In genomic region chr14:14019155-14019894, GRCm38 (mm10) we compare ENCODE assay signal across 8 mouse cellular contexts. TPM values are rescaled to one million over a fixed set of nuclear protein-coding genes. Genes with fewer than 3 reads are reported as not detected.
DNase-seq lines count a peak whose midpoint lies in the region; ATAC-seq and TF ChIP-seq lines count a peak whose summit lies in the region.

No protein-coding gene starts in this region.

- no peaks in the 10 kb centered on the region for H3K9me3 ChIP-seq in kidney, embryonic 15.5 days (replicated peaks)
- H3K9me3 ChIP-seq in MEL (replicated peaks; ENCODE audit: insufficient read depth, low read length) = no peaks in the 10 kb centered on the region

- H3K27ac ChIP-seq in kidney, adult 2 months (ENCODE audit: insufficient read depth, low read depth, low read length) = no peak overlapping the region
- H3K27ac ChIP-seq in kidney, embryonic 15.5 days = no peak overlapping the region
- H3K27ac ChIP-seq in MEL (ENCODE audit: control insufficient read depth, low read depth, low read length) = no peak overlapping the region

- no peak overlapping the region for H3K4me3 ChIP-seq in kidney, adult 2 months (ENCODE audit: insufficient read depth, low read depth, low read length)
- H3K4me3 ChIP-seq in kidney, embryonic 15.5 days (replicated peaks) = no peak overlapping the region
- H3K4me3 ChIP-seq in MEL (ENCODE audit: control insufficient read depth in 1 of 2, insufficient read depth in 1 of 2, low read depth in 2 of 2, low read length in 2 of 2) = no peak overlapping the region

- TF ChIP-seq EP300 in MEL (IDR thresholded peaks at IDR 0.05; ENCODE audit: low read depth in 1 of 2, low read length in 2 of 2) = no peak

- no peaks in the 10 kb centered on the region; the same call in none of the 2 replicates for H3K36me3 ChIP-seq in kidney, adult 2 months (ENCODE audit: control insufficient read depth, insufficient read depth, low read length)
- H3K36me3 ChIP-seq in kidney, embryonic 15.5 days = peaks cover 40% of the 10 kb centered on the region
- H3K36me3 ChIP-seq in MEL (ENCODE audit: control insufficient read depth in 1 of 2, insufficient read depth in 2 of 2, low read length in 2 of 2) = no peaks in the 10 kb centered on the region; a peak in 3 of 4 replicates

- no peak for ATAC-seq in kidney, embryonic 15.5 days (replicated peaks; ENCODE audit: low FRiP score)
- ATAC-seq in granulocyte monocyte progenitor cell, adult 5-6 weeks (replicated peaks; ENCODE audit: poor library complexity, severe bottlenecking) = peak; percentile 77

- TF ChIP-seq POLR2A in kidney, adult 2 months (IDR thresholded peaks at IDR 0.05; ENCODE audit: low read depth, low read length) = no peak
- TF ChIP-seq POLR2A in MEL (IDR thresholded peaks at IDR 0.05; ENCODE audit: control insufficient read depth in 1 of 2, insufficient read depth in 1 of 2, low read depth in 1 of 2, low read length in 2 of 2, poor library complexity in 1 of 2) = no peak

- DNase-seq in kidney, adult 2 months = peak; percentile 51
- DNase-seq in MEL (ENCODE audit: low read depth, low spot score) = peak; percentile 40
- peak; percentile 84 for DNase-seq in naive thymus-derived CD4-positive, alpha-beta T cell, adult 2 months (ENCODE audit: low read depth)
- no peak for DNase-seq in layer of hippocampus, adult 11-12 months (ENCODE audit: low spot score)
- no peak for DNase-seq in gastrocnemius, postnatal 36 days
- no peak for DNase-seq in layer of hippocampus, postnatal 36 days

- no peak overlapping the region for H3K4me2 ChIP-seq in kidney, embryonic 15.5 days

- H3K79me2 ChIP-seq in MEL (ENCODE audit: control insufficient read depth, insufficient read depth, low read length, poor library complexity) = no peaks in the 10 kb centered on the region; the same call in 1 of the 2 replicates

- no peaks in the 10 kb centered on the region; the same call in 1 of the 2 replicates for H3K4me1 ChIP-seq in kidney, adult 2 months (ENCODE audit: control insufficient read depth, insufficient read depth, low read length)
- H3K4me1 ChIP-seq in kidney, embryonic 15.5 days = no peaks in the 10 kb centered on the region
- no peaks in the 10 kb centered on the region for H3K4me1 ChIP-seq in MEL (ENCODE audit: control insufficient read depth in 1 of 2, insufficient read depth in 2 of 2, low read length in 2 of 2)

- H3K9ac ChIP-seq in kidney, embryonic 15.5 days = no peak overlapping the region
- no peak overlapping the region for H3K9ac ChIP-seq in MEL (ENCODE audit: control insufficient read depth, low read depth, low read length, poor library complexity, severe bottlenecking)

- TF ChIP-seq CTCF in kidney, adult 2 months (conservative IDR thresholded peaks at IDR 0.05; ENCODE audit: insufficient read depth, insufficient read length, low read depth, low read length) = peak; percentile 53
- peak; percentile 6 to 56 (median 21); a peak in 3 of 6 replicates for TF ChIP-seq CTCF in MEL (IDR thresholded peaks at IDR 0.05 in 2 of 3, conservative IDR thresholded peaks at IDR 0.05 in 1 of 3; ENCODE audit: control insufficient read depth in 1 of 3, insufficient read depth in 1 of 3, low read depth in 2 of 3, low read length in 3 of 3, poor library complexity in 1 of 3, severe bottlenecking in 1 of 3)

- WGBS in kidney, adult 2 months = 83% methylated on average over 6 of the region's 6 CpGs
- WGBS in kidney, embryonic 15.5 days = 80% methylated on average over 6 of the region's 6 CpGs

- no peaks in the 10 kb centered on the region for H3K27me3 ChIP-seq in kidney, adult 2 months (replicated peaks; ENCODE audit: control insufficient read depth, insufficient read depth, low read length)
- no peaks in the 10 kb centered on the region for H3K27me3 ChIP-seq in kidney, embryonic 15.5 days
- H3K27me3 ChIP-seq in MEL (ENCODE audit: control insufficient read depth in 1 of 2, insufficient read depth in 2 of 2, low read length in 2 of 2) = no peaks in the 10 kb centered on the region

- intact Hi-C loops in gastrocnemius, postnatal 36 days (cut with DNase I) = loop anchor here (5.0 kb wide), 1 partner anchor 43 kb away; no protein-coding TSS in a partner anchor

- TF ChIP-seq RAD21 in MEL (IDR thresholded peaks at IDR 0.05; ENCODE audit: low read depth, low read length) = no peak

TF ChIP-seq in MEL, 35 proteins besides CTCF, POLR2A, EP300 and RAD21:
- no peak for TF ChIP-seq CHD2 (IDR thresholded peaks at IDR 0.05; ENCODE audit: low read length)
- no peak for TF ChIP-seq ZKSCAN1 (IDR thresholded peaks at IDR 0.05; ENCODE audit: low read depth, low read length)
- TF ChIP-seq MYC (IDR thresholded peaks at IDR 0.05; ENCODE audit: low read depth, low read length) = no peak
- TF ChIP-seq SIN3A (IDR thresholded peaks at IDR 0.05; ENCODE audit: low read length) = no peak
- TF ChIP-seq NRF1 (IDR thresholded peaks at IDR 0.05; ENCODE audit: insufficient read depth, low read depth, low read length, poor library complexity, severe bottlenecking) = no peak
- TF ChIP-seq GATA1 (IDR thresholded peaks at IDR 0.05; ENCODE audit: low read depth, low read length) = no peak
- TF ChIP-seq ZMIZ1 (IDR thresholded peaks at IDR 0.05; ENCODE audit: low read depth, low read length) = no peak
- no peak for TF ChIP-seq MEF2A (IDR thresholded peaks at IDR 0.05; ENCODE audit: extremely low read depth, insufficient replicate concordance, low read depth, low read length, poor library complexity, severe bottlenecking)
- no peak for TF ChIP-seq POLR2AphosphoS5 (IDR thresholded peaks at IDR 0.05; ENCODE audit: borderline replicate concordance, low read depth, low read length)
- TF ChIP-seq HCFC1 (IDR thresholded peaks at IDR 0.05; ENCODE audit: low read depth, low read length) = no peak
- TF ChIP-seq UBTF (IDR thresholded peaks at IDR 0.05; ENCODE audit: borderline replicate concordance, insufficient read depth, low read depth, low read length) = no peak
- TF ChIP-seq ETS1 (IDR thresholded peaks at IDR 0.05; ENCODE audit: low read depth, low read length) = no peak
- no peak for TF ChIP-seq BHLHE40 (IDR thresholded peaks at IDR 0.05; ENCODE audit: borderline replicate concordance, low read depth, low read length)
- no peak for TF ChIP-seq ZC3H11A (IDR thresholded peaks at IDR 0.05; ENCODE audit: low read depth, low read length)
- TF ChIP-seq RCOR1 (IDR thresholded peaks at IDR 0.05; ENCODE audit: low read depth, low read length) = no peak

RNA-seq across cellular contexts. Expression of gene Thoc7, which starts 57.7 kb away (rescaled TPM):
- polyA plus RNA-seq in kidney, adult 2 months (2012; rRNA removed) = 30.5 and 47.3 TPM in 2 replicates
- 174 and 190 TPM in 2 replicates for polyA plus RNA-seq in kidney, embryonic 15.5 days (2015; fragmentation: Nextera tagmentation; extraction: Ambion mirVana)
- total RNA-seq in MEL (2012; rRNA removed) = 121 and 126 TPM in 2 replicates
- 10 to 100 TPM in 1 of 2 experiments, not detected in 1; 85.8 TPM for polyA plus RNA-seq in MEL (2012; ENCODE audit: insufficient read depth in 1 of 2, insufficient read length in 2 of 2, low read depth in 1 of 2, low replicate concordance in 2 of 2, missing spikeins in 1 of 2)
- 188 and 219 TPM in 2 replicates for total RNA-seq in granulocyte monocyte progenitor cell, adult 5-6 weeks (2014; fragmentation: Nextera tagmentation)
- 347 and 460 TPM in 2 replicates for total RNA-seq in granulocyte monocyte progenitor cell, adult 5-6 weeks (2017)
- 100 to 1,000 TPM; 110 to 140 TPM for total RNA-seq in gastrocnemius, postnatal 36 days (2021)
- total RNA-seq in layer of hippocampus, postnatal 36 days (2021) = 100 to 1,000 TPM in 1 of 2 experiments, 10 to 100 TPM in 1; 93.8 to 101 TPM

RNA-seq across cellular contexts. Expression of gene Atxn7, which starts 58.1 kb away (rescaled TPM):
- polyA plus RNA-seq in kidney, adult 2 months (2012; rRNA removed) = 23.7 and 30.7 TPM in 2 replicates
- polyA plus RNA-seq in kidney, embryonic 15.5 days (2015; fragmentation: Nextera tagmentation; extraction: Ambion mirVana) = 3.9 and 4.2 TPM in 2 replicates
- 2.3 and 2.7 TPM in 2 replicates for total RNA-seq in MEL (2012; rRNA removed)
- polyA plus RNA-seq in MEL (2012; ENCODE audit: insufficient read depth in 1 of 2, insufficient read length in 2 of 2, low read depth in 1 of 2, low replicate concordance in 2 of 2, missing spikeins in 1 of 2) = 1 to 10 TPM in 1 of 2 experiments, not detected in 1; 7.7 TPM
- total RNA-seq in granulocyte monocyte progenitor cell, adult 5-6 weeks (2014; fragmentation: Nextera tagmentation) = 14.3 and 14.6 TPM in 2 replicates
- total RNA-seq in granulocyte monocyte progenitor cell, adult 5-6 weeks (2017) = 11.3 and 20.3 TPM in 2 replicates
- total RNA-seq in gastrocnemius, postnatal 36 days (2021) = 10 to 100 TPM; 13.3 to 16.0 TPM
- 10 to 100 TPM; 29.0 to 32.6 TPM for total RNA-seq in layer of hippocampus, postnatal 36 days (2021)

Comparison
In these comparisons a context has a peak if more than half of its experiments do, and no peak if none do; other contexts are left out.
1. DNase-seq: peak in kidney, adult 2 months (single experiment), MEL (single experiment) and naive thymus-derived CD4-positive, alpha-beta T cell, adult 2 months (single experiment); none in layer of hippocampus, adult 11-12 months (single experiment), gastrocnemius, postnatal 36 days (0 of 2) and layer of hippocampus, postnatal 36 days (0 of 2).